Mouse (Mus musculus) kidney, embryonic 16.5 days (tissue): ENCODE results near the gene Fam207a. TPM values are rescaled to one million over a fixed set of nuclear protein-coding genes. Genes with fewer than 3 reads are reported as not detected.

Experiments used
- polyA plus RNA-seq: library from polyadenylated mRNA; unstranded; fragments of >200 nt; fragmentation: Nextera tagmentation; extraction: Ambion mirVana; gene quantifications from 2 replicates; pipeline ENCODE4 v1.2.1, GENCODE M21; 2015

Fam207a gene
- polyA plus RNA-seq, 1 experiment from 2014 or later, result 36.6 TPM

Other genes starting within 250 kb of the Fam207a start
- 7.9 and 8.7 TPM in 2 replicates for gene Adarb1, start 97.5 kb downstream of the Fam207a start, polyA plus RNA-seq
- gene Itgb2, start 14.5 kb upstream of the Fam207a start, polyA plus RNA-seq, result 1.6 and 1.7 TPM in 2 replicates
- 194 and 206 TPM in 2 replicates for gene Pttg1ip, start 65.9 kb upstream of the Fam207a start, polyA plus RNA-seq
- 365 and 369 TPM in 2 replicates for gene Sumo3, start 90.3 kb upstream of the Fam207a start, polyA plus RNA-seq
- gene Gm49325, start 90.4 kb upstream of the Fam207a start, polyA plus RNA-seq, result 2.2 TPM in 1 of 2 replicates, not detected in the other
- 78.8 and 90.2 TPM in 2 replicates for gene Ube2g2, start 106.5 kb upstream of the Fam207a start, polyA plus RNA-seq
- 0.26 and 0.71 TPM in 2 replicates for gene Tspear, start 170.8 kb upstream of the Fam207a start, polyA plus RNA-seq
- not detected in 2 replicates for gene Gm19402, start 175.0 kb upstream of the Fam207a start, polyA plus RNA-seq
- gene Gm9508, start 181.4 kb upstream of the Fam207a start, polyA plus RNA-seq, result not detected in 2 replicates
- not detected in 2 replicates for gene Gm10272, start 190.8 kb upstream of the Fam207a start, polyA plus RNA-seq
- not detected in 2 replicates for gene Gm10024, start 195.7 kb upstream of the Fam207a start, polyA plus RNA-seq
- gene Gm10142, start 200.0 kb upstream of the Fam207a start, polyA plus RNA-seq, result not detected in 2 replicates
- not detected in 2 replicates for gene Krtap12-1, start 204.8 kb upstream of the Fam207a start, polyA plus RNA-seq
- gene Gm10100, start 210.7 kb upstream of the Fam207a start, polyA plus RNA-seq, result not detected in 2 replicates
- gene Gm18596, start 226.9 kb upstream of the Fam207a start, polyA plus RNA-seq, result not detected in 2 replicates
- not detected in 2 replicates for gene Gm9736, start 235.6 kb upstream of the Fam207a start, polyA plus RNA-seq
- gene Gm3233, start 243.9 kb upstream of the Fam207a start, polyA plus RNA-seq, result not detected in 2 replicates